Mouse (Mus musculus): ENCODE measurements around the gene Cyp3a41a. TPM values are rescaled to one million over a fixed set of nuclear protein-coding genes. Genes with fewer than 3 reads are reported as not detected.
"Not testable (repeated sequence)": the region's sequence is repeated elsewhere in the genome, so short reads cannot be mapped to it uniquely, and the experiment has no call there.

Cyp3a41a gene
- not detected for total RNA-seq (2018; cell fraction: chromatin; rRNA removed)
- total RNA-seq (2018; cell fraction: cytosol; rRNA removed), result not detected
- not detected for total RNA-seq (2018; cell fraction: nucleus; rRNA removed)
- not detected in 3 replicates for polyA plus RNA-seq (2018)

DNA sequence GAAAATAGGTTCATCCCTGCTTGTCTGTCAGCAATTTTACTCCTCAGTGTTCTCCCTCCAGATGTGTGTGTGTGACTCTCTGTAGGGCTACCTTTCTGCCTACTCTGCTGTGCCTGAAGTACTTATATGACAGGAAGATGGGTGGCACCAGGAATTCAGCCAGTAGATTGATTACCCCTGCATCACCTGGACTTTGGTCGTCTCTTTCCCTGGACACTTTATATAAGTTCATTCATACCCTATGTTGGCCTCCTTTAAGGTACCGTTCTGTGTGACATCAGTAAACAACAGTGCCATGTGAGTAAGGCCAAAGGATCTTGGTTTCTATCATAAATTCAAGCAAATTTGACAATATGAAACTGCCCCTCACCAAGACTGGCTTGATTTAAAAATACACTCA is at the start of gene Cyp3a41a:
TSS of gene Cyp3a41a (minus strand) at position 101 of the 400 bp plus-strand sequence.
- H3K27ac ChIP-seq; H3K36me3 ChIP-seq (ENCODE audit: inconsistent target); H3K79me2 ChIP-seq (ENCODE audit: inconsistent target); H3K4me3 ChIP-seq (ENCODE audit: inconsistent target): not testable (repeated sequence)
- no CpG with 5 or more reads among the region's 2 CpGs for WGBS (ENCODE audit: missing documents)

DNA sequence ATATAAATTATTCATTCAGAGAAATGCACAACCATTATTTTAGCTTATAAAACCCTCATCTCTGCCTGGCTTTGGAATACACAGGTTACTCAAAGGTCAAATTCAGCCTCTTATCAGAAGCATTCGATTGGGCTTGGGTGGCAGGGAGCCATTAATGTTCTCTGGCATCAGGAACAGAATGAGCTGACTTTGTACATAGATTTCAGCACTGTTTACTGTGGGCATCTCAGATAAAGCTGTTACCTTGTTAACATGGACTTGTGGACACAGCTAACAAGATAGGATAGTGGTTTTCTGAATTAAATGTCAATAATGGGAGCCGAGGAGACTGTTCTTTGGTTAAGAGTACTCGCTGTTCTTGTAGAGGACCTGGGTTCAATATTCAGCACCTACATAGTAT is 17.6 kb upstream of the Cyp3a41a start:
- WGBS (ENCODE audit: missing documents), result 53% methylated on average over 2 of the region's 3 CpGs
- not testable (repeated sequence) for H3K4me3 ChIP-seq (ENCODE audit: inconsistent target); H3K36me3 ChIP-seq (ENCODE audit: inconsistent target); H3K79me2 ChIP-seq (ENCODE audit: inconsistent target); H3K27ac ChIP-seq

DNA sequence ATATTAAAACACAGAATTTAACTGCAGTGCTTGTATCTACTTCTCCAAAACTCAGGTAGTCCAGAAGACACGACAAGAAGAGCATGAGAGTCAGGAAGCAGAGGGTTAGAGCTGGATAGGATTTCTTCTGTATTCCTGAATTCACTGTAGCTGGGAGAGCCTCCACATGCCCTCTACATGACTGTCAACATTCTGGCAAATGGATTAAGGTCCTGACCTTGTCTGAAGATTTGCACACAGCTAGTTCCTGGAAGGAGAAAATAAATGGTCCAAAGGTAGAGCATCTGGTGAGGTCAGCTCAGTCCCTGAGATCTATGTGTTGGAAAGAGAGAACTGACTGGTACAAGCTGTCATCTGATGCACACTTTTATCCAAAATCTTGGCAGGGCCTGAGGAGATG is 5.6 kb downstream of the Cyp3a41a start:
- not testable (repeated sequence) for H3K27ac ChIP-seq; H3K36me3 ChIP-seq (ENCODE audit: inconsistent target); H3K79me2 ChIP-seq (ENCODE audit: inconsistent target); H3K4me3 ChIP-seq (ENCODE audit: inconsistent target)
- 15% methylated on average over 1 of the region's 1 CpGs for WGBS (ENCODE audit: missing documents)

- H3K79me2 ChIP-seq (ENCODE audit: inconsistent target); H3K27ac ChIP-seq; H3K36me3 ChIP-seq (ENCODE audit: inconsistent target); H3K4me3 ChIP-seq (ENCODE audit: inconsistent target): not testable (repeated sequence)
- 84% methylated on average over 2 of the region's 2 CpGs for WGBS (ENCODE audit: missing documents)
Measured at GRCm38 (mm10) chr5:145707372-145707771, 12.6 kb downstream of the Cyp3a41a start.

DNA sequence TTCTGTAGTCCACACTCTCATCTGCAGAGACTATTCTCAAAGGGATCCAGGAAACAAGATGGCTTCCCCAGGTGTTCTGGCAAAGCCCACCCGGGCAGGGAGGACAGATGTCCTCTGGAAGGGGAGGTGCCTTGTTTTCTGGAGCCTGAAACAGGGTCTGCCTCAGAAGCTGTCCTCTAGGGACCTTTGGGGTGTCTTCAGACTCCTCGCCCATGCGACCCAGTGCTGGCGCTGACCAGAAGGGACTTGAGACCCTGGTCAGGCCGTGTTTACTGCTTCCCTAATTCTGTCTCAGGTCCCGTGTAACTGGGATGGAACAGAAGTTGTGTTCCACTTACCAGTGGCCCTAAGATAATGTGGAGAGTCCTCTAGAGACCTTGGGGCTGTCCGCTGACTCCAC is 57.9 kb downstream of the Cyp3a41a start:
- WGBS (ENCODE audit: missing documents), result 84% methylated on average over 7 of the region's 7 CpGs
- Histone ChIP-seq H3K36me3 (ENCODE audit: inconsistent target) (no peaks in the 10 kb centered on the region), H3K79me2 (ENCODE audit: inconsistent target) (no peaks in the 10 kb centered on the region), H3K4me3 (ENCODE audit: inconsistent target) (no peak overlapping the region), H3K27ac (no peak overlapping the region)

DNA sequence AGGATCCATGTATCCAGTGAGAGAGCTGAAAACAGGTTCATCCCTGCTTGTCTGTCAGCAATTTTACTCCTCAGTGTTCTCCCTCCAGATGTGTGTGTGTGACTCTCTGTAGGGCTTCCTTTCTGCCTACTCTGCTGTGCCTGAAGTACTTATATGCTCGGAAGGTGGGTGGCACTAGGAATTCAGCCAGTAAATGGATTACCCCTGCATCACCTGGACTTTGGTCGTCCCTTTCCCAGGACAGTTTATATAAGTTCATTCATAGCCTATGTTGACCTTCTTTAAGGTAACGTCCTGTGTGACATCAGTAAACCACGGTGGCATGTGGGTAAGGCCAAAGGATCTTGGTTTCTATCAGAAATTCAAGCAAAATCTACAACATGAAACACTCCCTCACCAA is 72.2 kb downstream of the Cyp3a41a start:
- Histone ChIP-seq H3K27ac (no peak overlapping the region), H3K36me3 (ENCODE audit: inconsistent target) (no peaks in the 10 kb centered on the region), H3K79me2 (ENCODE audit: inconsistent target) (no peaks in the 10 kb centered on the region), H3K4me3 (ENCODE audit: inconsistent target) (no peak overlapping the region)
- WGBS (ENCODE audit: missing documents), result 73% methylated on average over 4 of the region's 4 CpGs

Other genes starting within 250 kb of the Cyp3a41a start
- gene Cyp3a41b, start 135.4 kb downstream of the Cyp3a41a start, polyA plus RNA-seq (2018), result not detected in 3 replicates
- gene Cyp3a44, start 85.7 kb upstream of the Cyp3a41a start, polyA plus RNA-seq (2018), result not detected in 3 replicates
- gene Cyp3a11, start 159.8 kb upstream of the Cyp3a41a start, polyA plus RNA-seq (2018), result not detected in 3 replicates